Mouse (Mus musculus): Measurements from ENCODE around the gene Ttc7. TPM values are rescaled to one million over a fixed set of nuclear protein-coding genes. Genes with fewer than 3 reads are reported as not detected.

The Ttc7 gene
- total RNA-seq, 2 experiments from 2014 or later, result 13.0 to 15.9 TPM

GRCm38 (mm10) chr17:87403462-87403861 lies 120.8 kb downstream of the Ttc7 start:
- DNase-seq (ENCODE audit: low spot score in 2 of 2), result no peak

GRCm38 (mm10) chr17:87405576-87405975 lies 122.9 kb downstream of the Ttc7 start:
- DNase-seq (ENCODE audit: low spot score in 2 of 2), result no peak

- DNase-seq (ENCODE audit: low spot score in 2 of 2), result no peak
Measured at GRCm38 (mm10) chr17:87406646-87407045, 124.0 kb downstream of the Ttc7 start.

- no peak for DNase-seq (ENCODE audit: low spot score in 2 of 2)
Measured at GRCm38 (mm10) chr17:87418082-87418481, 135.4 kb downstream of the Ttc7 start.

GRCm38 (mm10) chr17:87427511-87427910 lies 144.8 kb downstream of the Ttc7 start, which contains the start of gene Stpg4:
Gene Stpg4 (minus strand): TSS chr17:87427741.
- no peak for DNase-seq (ENCODE audit: low spot score in 2 of 2)

GRCm38 (mm10) chr17:87429431-87429830 lies 146.7 kb downstream of the Ttc7 start:
- no peak for DNase-seq (ENCODE audit: low spot score in 2 of 2)

Other genes starting within 250 kb of the Ttc7 start
- 10 to 100 TPM; 53.0 to 53.4 TPM for gene Socs5, start 175.2 kb upstream of the Ttc7 start, total RNA-seq (2021)
- gene Mcfd2, start 17.0 kb upstream of the Ttc7 start, total RNA-seq (2021), result 100 to 1,000 TPM; 159 to 176 TPM
- under 1 TPM in 1 of 2 experiments, not detected in 1; 0.51 TPM for gene Stpg4, start 144.9 kb downstream of the Ttc7 start, total RNA-seq (2021)
- 100 to 1,000 TPM; 558 to 566 TPM for gene Calm2, start 164.0 kb downstream of the Ttc7 start, total RNA-seq (2021)